Mouse (Mus musculus): ENCODE results near the gene Tmem127.
"Not testable (repeated sequence)": the region's sequence is repeated elsewhere in the genome, so short reads cannot be mapped to it uniquely, and the experiment has no call there.

Gene Tmem127

DNA sequence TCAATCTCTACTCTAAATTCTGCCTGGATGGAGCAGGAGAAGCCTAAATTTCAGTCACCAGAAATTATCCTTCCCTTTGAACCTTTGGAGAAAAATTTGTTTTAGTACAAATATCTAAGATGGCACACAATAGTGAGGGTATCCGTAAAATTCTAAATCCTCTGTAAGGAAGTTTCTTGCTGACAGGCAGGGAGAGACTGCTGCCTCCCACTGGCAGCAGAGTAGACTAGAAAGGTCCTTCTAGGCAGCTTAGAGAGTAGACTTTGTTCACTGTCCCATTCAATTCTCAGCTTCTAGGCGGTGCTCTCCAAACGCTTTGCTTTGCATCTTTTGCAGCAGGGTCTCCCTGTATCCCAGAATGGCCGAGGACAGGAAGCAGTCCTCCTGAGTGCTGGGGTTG is 20.1 kb downstream of the Tmem127 start:
- DNase-seq (ENCODE audit: low spot score in 2 of 2) = no peak

DNA sequence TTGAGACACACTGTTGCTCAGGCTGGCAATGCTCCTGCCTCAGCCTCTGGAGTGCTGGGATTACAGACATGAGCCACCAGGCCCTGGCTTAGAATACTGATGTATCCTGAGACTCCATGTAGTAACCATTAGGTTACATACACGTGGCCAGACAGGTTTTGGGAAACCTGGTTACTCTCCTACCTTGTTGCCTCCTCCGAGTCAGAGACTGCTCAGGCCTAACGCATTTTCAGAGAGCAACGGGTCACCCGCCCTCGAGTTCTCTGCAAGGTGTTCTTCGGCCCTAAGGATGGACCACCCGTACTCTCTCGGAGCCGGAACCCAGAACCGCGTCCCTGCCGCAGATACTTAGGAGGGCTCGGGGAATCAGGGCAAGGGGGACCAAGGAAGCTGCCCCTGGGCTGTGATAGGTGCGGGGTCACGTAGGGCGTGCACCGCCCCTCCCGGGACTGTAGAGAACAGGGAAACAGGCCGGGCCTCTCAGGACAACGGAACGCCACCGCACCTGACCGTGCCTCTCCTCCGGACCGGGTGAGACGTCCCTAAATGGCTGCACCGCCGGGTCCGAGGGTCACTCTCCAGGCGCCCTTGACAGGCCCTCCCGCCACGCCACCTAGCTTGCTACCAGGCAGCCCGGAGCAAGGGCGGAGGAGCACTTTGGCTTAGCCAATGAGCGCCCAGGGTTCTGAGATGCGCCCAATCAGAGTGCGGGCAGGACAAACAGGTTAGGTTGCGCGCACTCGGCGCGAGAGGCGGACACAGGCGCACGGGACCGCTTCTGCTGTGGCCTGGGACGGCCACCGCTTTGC is 22.0 kb downstream of the Tmem127 start, which contains the start of gene Stard7:
Gene Stard7 (plus strand): TSS at position 728 of the 809 bp plus-strand sequence.
- peak; percentile 95 for DNase-seq (ENCODE audit: low spot score in 2 of 2)

DNA sequence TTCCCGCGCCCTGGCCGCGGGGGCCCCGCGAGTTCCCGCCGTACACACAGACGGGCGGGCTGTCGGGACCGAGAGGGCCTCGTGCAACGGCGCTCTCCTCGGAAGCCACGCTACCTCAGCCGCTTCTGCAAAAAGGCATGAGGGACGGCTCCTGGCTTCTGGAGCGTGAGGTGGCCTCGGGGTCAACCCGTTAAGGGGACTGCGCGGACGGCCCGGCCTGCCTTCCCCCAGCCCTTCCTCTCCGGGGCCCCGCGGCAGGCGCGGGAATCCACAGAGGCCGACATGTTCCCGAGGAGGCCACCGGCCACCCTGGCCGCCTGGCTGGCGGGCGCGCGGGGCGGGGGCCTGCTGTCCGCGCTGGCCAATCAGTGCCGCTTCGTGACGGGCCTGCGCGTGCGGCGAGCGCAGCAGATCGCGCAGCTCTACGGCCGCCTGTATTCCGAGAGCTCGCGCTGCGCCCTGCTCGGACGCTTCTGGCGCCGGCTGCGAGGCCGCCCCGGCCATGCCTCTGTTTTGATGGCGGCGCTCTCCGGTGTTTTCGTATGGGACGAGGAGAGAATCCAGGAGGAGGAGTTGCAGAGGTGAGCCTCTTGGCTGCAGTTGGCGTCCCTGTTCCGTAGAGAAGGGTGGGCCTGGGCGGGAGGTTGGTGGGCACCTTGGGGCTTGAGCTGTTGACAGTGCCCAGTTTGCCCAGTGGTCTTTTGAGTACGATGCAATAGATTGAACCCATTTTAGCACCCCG is 22.8 kb downstream of the Tmem127 start:
- peak; percentile 78 to 85 for DNase-seq (ENCODE audit: low spot score in 2 of 2)

DNA sequence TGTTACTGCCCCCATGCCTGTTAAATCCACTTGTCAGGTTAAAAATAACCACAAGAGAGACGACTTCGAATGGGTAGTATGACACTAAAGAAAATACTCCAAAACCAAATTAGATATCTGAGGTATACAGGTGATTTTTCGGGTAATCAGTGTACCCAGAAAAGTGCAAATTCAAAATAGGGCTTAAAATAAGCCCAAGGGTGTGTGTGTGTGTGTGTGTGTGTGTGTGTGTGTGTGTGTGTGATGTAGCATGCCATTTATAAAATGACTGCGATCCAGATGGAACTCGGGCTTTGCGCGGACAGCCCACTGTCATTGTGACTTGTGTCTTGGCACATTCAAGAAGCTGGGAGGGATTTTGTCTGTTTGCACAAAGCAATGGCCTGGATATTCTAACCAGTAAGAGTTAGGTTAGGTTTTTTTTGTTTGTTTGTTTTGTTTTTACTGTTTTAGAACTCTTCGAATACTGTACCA is 23.4 kb downstream of the Tmem127 start:
- DNase-seq (ENCODE audit: low spot score in 2 of 2) = peak; percentile 42 to 49

DNA sequence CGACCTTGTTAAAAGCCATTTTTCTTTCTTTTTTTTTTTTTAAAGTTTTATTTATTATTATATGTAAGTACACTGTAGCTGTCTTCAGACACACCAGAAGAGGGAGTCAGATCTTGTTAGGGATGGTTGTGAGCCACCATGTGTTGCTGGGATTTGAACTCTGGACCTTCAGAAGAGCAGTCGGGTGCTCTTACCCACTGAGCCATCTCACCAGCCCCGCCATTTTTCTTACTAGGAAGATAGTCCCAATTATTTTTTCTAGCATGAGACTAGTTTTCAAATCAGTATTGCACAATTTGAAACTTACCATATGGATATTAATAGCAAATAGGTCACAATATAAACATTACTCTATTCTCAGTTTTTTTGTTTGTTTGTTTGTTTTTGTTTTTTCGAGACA is 24.3 kb downstream of the Tmem127 start:
- not testable (repeated sequence) for DNase-seq (ENCODE audit: low spot score in 2 of 2)

DNA sequence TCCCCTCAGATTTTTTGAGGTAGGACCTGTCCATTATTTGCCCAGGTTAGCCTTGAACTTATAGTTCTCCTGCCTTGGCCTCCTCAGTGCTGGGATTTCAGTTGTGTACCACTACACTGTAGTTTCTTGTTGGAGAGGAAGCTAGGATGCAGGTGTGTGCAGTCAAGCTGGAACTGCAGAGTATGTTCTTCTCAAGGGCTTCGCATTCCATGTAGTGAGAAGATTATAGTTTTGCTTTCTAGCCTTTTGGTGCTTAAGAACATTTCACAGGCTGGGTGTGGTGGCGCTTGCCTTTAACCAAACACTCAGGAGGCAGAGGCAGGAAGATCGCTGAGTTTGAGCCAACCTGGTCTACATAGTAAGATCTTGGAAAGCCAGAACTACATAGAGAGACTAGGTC is 25.1 kb downstream of the Tmem127 start:
- no peak for DNase-seq (ENCODE audit: low spot score in 2 of 2)

DNA sequence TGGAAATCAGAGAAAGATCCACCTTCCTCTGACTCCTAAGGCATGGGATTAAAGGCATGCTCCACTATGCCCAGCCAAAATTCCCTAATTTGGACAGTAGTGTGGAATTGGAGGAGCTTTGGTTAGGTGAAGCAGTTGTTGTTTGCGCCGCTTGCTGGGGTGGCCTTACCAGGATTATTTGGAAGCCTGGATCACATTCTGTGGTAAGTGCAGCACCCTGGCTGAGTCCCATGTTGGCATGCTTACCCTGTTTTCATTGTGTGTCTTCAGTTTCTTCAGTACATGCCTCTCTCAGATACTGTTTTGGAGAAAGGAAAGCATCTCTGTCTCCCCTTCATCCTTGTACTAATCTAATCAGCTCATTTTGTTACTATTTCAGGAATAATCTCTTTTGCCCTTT is 26.9 kb downstream of the Tmem127 start:
- DNase-seq (ENCODE audit: low spot score in 2 of 2) = no peak

DNA sequence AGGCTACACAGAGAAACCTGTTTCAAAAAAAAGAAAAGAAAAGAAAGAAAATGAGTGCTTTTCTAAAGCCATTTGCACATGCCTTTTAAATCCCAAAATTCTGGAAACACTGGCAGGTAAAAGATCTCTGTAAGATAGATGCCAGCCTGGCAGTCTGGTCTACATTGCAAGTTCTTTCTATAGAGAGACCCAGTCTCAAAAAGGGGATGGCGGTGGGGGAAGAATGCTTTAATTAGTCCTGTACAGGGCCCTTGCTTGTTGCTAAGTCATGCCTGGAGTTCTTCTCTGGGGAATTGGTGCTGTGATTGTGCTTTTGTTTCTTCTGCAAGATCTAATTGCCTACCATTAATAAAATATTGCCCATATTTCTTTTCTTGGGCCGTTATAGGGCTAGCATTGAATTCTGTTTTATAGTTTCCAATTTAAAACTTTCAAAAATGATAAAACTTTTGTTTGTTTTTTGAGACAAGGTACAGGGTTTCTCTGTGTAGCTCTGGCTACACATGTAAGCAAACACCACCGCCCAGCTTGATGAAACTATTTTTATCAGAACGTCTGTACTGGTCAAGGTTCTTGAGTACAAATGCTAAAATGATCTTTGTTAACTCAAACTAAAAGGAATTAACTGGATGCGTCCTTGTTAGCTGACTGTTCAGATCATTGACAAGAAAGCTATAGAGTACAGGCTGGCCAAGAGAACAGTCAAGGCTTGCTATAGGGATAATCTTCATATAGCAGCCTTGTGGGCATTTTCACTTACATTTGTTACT is 28.0 kb downstream of the Tmem127 start:
- DNase-seq (ENCODE audit: low spot score in 2 of 2) = no peak

DNA sequence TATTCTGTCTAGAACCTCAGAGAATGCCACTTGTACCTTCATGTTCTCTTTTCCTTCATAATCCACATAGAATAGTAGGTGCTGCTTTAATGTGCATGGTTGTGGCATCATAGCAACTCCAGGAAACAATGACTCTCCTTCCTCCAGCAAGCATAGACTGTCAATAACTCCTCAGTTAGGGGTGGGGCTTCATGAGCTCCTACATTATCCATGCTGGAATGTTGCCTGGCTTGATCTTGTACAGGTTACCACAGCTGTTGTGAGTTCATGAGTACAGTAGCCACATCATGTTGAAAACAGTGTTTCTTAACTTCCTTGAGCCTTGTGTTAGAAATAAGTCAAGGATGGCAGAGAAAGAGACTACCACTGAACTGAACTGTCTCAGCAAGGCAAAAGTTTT is 30.5 kb downstream of the Tmem127 start:
- no peak for DNase-seq (ENCODE audit: low spot score in 2 of 2)

DNA sequence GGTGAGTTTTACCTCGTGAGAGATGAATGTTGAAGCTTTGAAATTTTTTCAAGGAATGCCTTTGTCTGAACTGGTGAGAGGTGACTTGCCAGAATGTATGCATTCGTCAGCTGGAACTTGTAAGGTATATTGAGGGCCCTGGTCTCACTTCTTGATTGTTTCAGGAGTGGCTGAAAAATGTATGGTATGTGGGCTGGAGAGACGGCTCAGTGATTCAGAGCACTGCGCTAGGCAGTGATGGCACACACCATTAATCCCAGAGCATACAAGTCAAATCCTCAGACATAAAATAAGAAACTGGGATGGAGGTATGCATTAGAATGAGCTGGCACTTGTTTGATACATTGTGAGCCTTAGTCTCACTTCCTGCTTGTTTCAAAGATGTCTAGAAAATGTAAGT is 44.5 kb downstream of the Tmem127 start:
- DNase-seq (ENCODE audit: low spot score in 2 of 2) = no peak

DNA sequence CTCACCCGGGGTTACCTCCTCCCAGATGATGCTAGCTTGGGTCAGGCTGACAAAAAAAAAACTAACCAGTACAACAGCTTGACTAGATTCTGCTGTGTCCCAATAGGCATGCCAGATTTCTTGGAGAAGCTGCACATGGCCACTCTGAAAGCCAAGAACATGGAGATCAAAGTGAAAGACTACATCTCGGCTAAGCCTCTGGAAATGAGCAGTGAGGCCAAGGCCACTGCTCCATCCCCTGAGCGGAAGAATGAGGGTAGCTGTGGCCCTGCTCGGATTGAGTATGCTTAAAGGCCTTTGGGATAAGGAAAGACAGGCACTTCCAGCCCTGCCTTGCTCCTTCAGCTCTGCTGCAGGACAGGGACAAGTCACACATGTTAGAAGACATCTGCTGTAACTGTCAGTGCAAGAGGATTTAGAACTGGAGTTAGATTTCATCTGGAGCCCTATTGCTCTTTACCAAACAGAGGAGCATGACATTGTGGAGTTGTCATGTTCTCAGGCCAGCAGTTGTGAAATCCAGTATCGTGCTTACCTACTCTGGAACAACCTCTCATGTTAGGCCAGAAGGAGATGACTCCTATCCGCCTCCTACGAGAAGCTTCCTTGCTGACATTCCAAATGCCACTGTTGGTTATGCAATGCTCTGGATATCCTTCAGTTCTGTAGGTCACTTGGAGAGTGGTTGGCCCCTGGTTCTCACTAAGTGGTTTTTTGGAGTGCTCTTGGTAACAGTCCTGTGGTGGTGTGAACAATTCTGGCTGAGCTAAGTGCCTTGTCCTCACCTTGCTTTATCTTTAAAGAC is 49.5 kb downstream of the Tmem127 start:
- DNase-seq (ENCODE audit: low spot score in 2 of 2) = no peak

DNA sequence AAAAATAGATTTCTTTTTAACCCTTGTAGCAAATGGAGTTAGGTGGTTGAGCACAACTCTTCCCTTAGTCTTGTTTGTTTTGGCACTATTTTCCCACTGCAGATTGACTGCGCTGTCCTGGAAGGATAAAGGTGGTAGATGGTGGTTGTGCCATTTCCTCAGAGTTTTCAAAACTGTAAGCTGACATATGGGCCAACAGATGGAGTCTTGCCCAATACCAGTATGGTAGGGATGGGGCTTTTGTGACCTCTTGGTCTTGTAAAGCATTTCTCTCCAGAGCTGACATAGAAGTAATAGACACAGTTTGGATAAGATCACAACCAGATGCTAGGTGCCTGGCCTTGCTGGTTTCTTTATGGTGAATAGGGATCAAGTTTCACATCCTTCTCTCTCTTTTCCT is 50.3 kb downstream of the Tmem127 start:
- DNase-seq (ENCODE audit: low spot score in 2 of 2) = no peak

DNA sequence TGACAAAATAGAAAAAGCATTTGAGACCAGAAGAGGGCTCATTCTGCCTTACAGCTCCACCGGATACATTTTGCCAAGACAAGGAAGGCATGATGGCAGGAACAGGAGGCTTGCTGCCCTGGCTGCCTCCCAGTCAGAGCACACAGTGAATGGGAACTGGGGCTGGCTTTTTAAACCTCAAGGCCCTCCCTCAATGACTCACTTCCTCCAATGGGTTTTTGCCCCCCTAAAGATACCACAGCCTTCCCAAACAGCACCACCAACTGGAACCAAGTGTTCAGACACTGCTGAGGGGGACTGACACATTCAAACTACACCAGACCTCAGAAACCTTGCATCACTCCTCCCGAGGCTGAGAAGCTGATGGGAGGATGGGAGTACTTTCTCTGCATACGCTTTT is 53.0 kb downstream of the Tmem127 start:
- DNase-seq (ENCODE audit: low spot score in 2 of 2) = no peak

DNA sequence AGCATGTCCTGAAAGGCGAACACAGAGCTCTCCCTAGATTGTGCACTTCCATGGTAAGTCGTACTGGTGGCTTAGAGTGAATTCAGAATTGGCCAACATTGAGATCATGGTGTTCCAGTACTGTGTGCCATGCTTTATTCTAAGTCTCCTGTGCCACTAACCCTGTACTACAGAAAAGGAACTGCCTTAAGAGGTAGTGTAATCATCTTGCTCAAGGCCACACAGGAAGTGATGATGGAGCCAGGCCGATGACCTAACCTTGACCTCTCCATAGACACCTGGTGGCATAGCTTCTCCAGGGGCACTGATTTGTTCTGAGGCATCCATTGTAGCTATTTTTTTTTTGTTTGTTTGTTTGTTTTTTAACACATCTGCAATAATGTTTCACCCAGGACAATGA is 54.2 kb downstream of the Tmem127 start:
- no peak for DNase-seq (ENCODE audit: low spot score in 2 of 2)

DNA sequence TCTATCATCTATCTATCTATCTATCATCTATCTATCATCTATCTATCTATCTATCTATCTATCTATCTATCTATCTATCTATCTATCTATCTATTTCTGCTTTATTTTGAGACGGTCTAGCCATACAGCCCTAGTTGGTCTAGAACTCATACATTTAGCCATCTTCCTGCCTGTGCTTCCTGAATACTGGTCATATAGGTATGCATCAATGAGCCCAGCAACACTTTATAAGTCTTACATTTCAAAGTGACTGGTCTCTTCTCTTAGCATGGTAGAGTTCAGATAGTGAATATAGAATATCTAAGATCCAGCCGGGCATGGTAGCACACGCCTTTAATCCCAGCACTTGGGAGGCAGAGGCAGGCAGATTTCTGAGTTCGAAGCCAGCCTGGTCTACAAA is 56.5 kb downstream of the Tmem127 start:
- DNase-seq (ENCODE audit: low spot score in 2 of 2) = not testable (repeated sequence)

DNA sequence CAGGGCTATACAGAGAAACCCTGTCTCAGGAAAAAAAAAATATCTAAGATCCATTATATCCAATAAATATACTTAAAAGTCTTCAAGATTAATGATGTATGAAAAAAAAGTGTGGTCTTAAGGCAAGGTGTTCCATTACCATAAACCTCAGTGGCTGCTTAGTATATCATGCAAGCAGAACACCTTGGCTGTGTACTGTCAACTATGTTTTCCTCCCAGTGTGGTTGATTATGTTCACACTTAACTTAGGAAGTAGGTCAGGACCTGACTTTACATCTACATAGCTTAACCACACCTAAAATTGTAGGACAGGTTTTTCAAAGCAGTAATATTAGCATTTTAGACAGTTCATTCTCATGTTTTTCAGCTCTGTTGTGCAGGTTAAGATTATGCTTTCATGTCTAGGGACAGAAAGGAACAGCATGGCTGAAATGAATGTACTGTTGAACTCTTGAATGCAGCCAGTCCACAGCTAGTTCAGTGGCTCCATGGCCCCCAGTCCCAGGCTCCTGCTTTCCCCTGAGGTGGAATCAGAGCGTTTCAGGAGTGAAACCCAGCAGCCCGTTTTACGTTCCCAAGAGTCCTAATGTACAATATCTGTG is 57.0 kb downstream of the Tmem127 start:
- no peak for DNase-seq (ENCODE audit: low spot score in 2 of 2)

DNA sequence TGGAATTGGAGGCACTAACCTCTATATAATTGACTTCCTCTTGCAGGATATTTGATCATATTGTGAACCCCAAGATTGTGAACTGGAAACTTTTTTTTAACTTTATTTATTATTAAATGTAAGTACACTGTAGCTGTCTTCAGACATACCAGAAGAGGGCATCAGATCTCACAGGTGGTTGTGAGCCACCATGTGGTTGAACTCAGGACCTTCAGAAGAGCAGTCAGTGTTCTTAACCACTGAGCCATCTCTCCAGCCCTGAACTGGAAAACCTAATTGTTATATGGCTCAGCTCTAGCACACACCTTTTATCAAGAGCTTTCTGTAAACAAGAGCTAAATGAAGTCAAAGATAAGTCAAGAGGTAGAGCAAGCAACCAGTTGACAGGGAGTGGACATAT is 58.4 kb downstream of the Tmem127 start:
- no peak for DNase-seq (ENCODE audit: low spot score in 2 of 2)

DNA sequence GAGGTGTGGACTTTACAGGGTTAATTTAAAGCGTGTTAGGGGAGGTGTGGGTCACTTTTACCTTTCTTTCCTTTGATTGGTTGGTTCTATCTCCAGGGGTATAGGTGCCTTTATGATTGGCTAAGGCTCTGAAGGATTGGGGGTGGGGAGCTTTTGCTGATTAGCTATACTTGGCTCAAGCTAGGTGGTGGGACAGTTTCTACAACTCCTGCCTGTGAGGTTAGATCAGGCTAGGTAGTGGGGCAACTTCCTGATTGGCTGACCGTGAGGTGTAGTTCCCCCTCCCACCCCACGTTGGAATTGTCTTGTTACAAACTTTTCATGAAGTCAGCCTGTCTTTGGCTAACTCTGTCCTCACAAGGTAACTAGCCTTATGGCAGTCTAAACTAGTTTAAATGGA is 59.5 kb downstream of the Tmem127 start:
- no peak for DNase-seq (ENCODE audit: low spot score in 2 of 2)

DNA sequence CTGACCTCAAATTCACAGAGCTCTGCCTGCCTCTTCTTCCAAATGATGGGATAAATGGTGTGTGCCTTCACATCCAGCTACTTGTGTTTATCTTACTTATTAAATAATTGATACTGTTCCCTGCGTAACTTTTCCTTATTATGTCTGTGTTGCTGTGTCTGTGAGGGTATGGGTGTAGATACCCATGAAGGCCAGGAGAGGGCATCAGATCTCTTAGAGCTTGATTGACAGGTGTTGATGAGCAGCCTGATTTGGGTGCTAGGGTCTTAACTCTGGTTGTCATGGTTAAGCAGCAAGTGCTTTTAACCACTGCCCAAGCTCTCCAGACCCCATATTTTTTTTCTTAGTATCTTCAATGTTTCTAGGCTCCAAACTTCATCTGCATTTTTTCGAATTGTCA is 61.0 kb downstream of the Tmem127 start:
- DNase-seq (ENCODE audit: low spot score in 2 of 2) = no peak

DNA sequence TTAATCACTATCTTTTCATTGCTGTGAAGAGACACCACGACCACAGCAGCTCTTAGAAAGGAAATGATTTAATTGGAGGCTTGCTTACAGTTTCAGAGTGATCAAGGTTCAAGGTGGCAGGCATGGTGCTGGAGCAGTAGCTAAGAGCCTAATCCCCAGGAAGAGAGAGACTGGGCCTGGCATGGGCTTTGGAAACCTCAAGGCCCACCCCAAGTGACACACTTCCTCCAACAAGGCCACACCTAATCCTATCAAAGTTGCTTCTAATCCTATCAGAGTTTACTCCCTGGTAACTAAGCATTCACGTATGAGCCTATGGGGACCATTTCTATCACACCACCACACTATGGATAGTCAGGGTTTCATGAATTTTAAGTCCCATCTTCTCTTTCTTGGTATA is 62.5 kb downstream of the Tmem127 start:
- DNase-seq (ENCODE audit: low spot score in 2 of 2) = no peak

DNA sequence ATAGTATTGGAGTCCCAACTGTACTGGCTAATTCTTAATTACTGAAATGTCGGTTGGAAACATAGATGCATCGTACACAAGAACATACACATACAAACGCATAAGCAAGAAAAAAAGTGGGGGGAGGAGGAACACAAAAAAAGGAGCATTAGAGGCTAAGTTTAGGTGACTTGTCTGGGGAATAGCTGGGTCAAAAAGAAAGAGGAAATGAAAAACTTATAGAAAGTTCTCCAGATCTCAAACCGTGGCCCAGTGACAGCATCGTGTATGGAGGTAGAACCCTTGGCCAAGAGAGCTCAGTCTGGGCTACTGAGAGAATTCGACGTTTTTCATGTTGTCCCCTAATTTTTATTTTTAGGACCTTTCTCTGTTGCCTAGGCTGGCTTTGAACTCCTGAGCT is 63.0 kb downstream of the Tmem127 start:
- DNase-seq (ENCODE audit: low spot score in 2 of 2) = no peak

Data from right cerebral cortex, adult 2 months (tissue).